Mouse (Mus musculus) lung, postnatal 0 days (tissue): Measurements from ENCODE around the gene Tecr. TPM values are rescaled to one million over a fixed set of nuclear protein-coding genes. Genes with fewer than 3 reads are reported as not detected.
A peak's percentile ranks its signal among the peaks of the same experiment; 100 is the strongest.

Experiments
- ATAC-seq: fragments of 200-750 bp; cut with Nextera tagmentation; 2 replicates; pipeline ENCODE4 v1.8.0; 2017; ENCODE audit warnings: moderate library complexity
- DNase-seq: peaks from one replicate; pipeline ENCODE4 v3.0.0-alpha.2; 2016; ENCODE audit warnings: low spot score
- H3K27ac ChIP-seq: fragments of 300-500 bp; sonication (generic); 2 replicates; pipeline ENCODE4 v1.5.1; 2014; ENCODE audit warnings: antibody characterized with exemption, mild to moderate bottlenecking, low read length, mixed read lengths
- H3K27me3 ChIP-seq: fragments of 300-500 bp; sonication (generic); replicated peaks from 2 replicates; pipeline ENCODE4 v1.6.1; 2014; ENCODE audit warnings: low read length, mixed read lengths; ENCODE audit not compliant: insufficient read depth
- H3K36me3 ChIP-seq: fragments of 300-500 bp; sonication (generic); 2 replicates; pipeline ENCODE4 v1.6.1; 2014; ENCODE audit warnings: low read length, mixed read lengths; ENCODE audit not compliant: insufficient read depth
- H3K4me1 ChIP-seq: fragments of 300-500 bp; sonication (generic); 2 replicates; pipeline ENCODE4 v1.6.1; 2014; ENCODE audit warnings: antibody characterized with exemption, low read depth, low read length, mixed read lengths; ENCODE audit not compliant: insufficient read depth
- H3K4me2 ChIP-seq: fragments of 300-500 bp; sonication (generic); replicated peaks from 2 replicates; pipeline ENCODE4 v1.6.1; 2014; ENCODE audit warnings: low read depth, mild to moderate bottlenecking, low read length, moderate library complexity, mixed read lengths
- H3K4me3 ChIP-seq: fragments of 300-500 bp; sonication (generic); 2 replicates; pipeline ENCODE4 v1.5.1; 2014; ENCODE audit warnings: low read depth, low read length
- H3K9ac ChIP-seq: fragments of 300-500 bp; sonication (generic); replicated peaks from 2 replicates; pipeline ENCODE4 v1.6.1; 2014; ENCODE audit warnings: low read depth, mild to moderate bottlenecking
- H3K9me3 ChIP-seq: fragments of 300-500 bp; sonication (generic); 2 replicates; pipeline ENCODE4 v1.6.1; 2016; ENCODE audit warnings: low read length, mixed read lengths
- CTCF ChIP-seq: IDR thresholded peaks from 2 replicates; pipeline ENCODE4 v1.5.1; 2016; ENCODE audit warnings: antibody characterized with exemption, mild to moderate bottlenecking
- EP300 ChIP-seq: IDR thresholded peaks from 2 replicates; pipeline ENCODE4 v1.6.1; 2016; ENCODE audit warnings: antibody characterized with exemption, mild to moderate bottlenecking, control low read depth
- WGBS: fragments of 180-500 bp; shearing (Covaris S2); extraction: QIAGEN DNeasy Blood & Tissue Kit; methylation state at CpG from one replicate; pipeline ENCODE4 v1.1.7; 2014; 5-methylcytosine and 5-hydroxymethylcytosine counted together
- polyA plus RNA-seq: library from polyadenylated mRNA; unstranded; fragments of >200 nt; fragmentation: Nextera tagmentation; extraction: Ambion mirVana; gene quantifications from 2 replicates; pipeline ENCODE4 v1.2.1, GENCODE M21; 2015

Tecr gene
- polyA plus RNA-seq, 1 experiment from 2014 or later, result 293 TPM

- no peak overlapping the region for H3K27ac ChIP-seq
- DNase-seq (no peak), ATAC-seq (no peak)
- no peaks in the 10 kb centered on the region for H3K9me3 ChIP-seq
- no peak overlapping the region for H3K4me2 ChIP-seq
- no peaks in the 10 kb centered on the region for H3K27me3 ChIP-seq
- TF ChIP-seq EP300 (no peak), CTCF (no peak)
- H3K4me3 ChIP-seq, result no peak overlapping the region
- H3K4me1 ChIP-seq, result no peaks in the 10 kb centered on the region
- H3K9ac ChIP-seq, result no peak overlapping the region
- no peaks in the 10 kb centered on the region for H3K36me3 ChIP-seq
- WGBS, result 53% methylated on average over 4 of the region's 4 CpGs
These were observed 31.1 kb upstream of the Tecr start for GRCm38 (mm10) chr8:83638856-83639255.

GRCm38 (mm10) chr8:83632083-83632707, 24.4 kb upstream of the Tecr start:
- Histone ChIP-seq H3K9me3 (no peaks in the 10 kb centered on the region), H3K27me3 (no peaks in the 10 kb centered on the region), H3K4me2 (no peak overlapping the region), H3K4me3 (no peak overlapping the region), H3K4me1 (no peaks in the 10 kb centered on the region), H3K36me3 (no peaks in the 10 kb centered on the region), H3K27ac (no peak overlapping the region), H3K9ac (no peak overlapping the region)
- TF ChIP-seq EP300 (no peak), CTCF (no peak)
- DNase-seq (no peak), ATAC-seq (no peak)
- WGBS, result 71% methylated on average over 7 of the region's 7 CpGs

GRCm38 (mm10) chr8:83625676-83626299, 18.0 kb upstream of the Tecr start:
- DNase-seq, result no peak
- WGBS, result 71% methylated on average over 6 of the region's 6 CpGs
- no peak for ATAC-seq

GRCm38 (mm10) chr8:83624739-83625138, 17.0 kb upstream of the Tecr start:
- Histone ChIP-seq H3K27me3 (no peaks in the 10 kb centered on the region), H3K9ac (no peak overlapping the region), H3K36me3 (no peaks in the 10 kb centered on the region), H3K27ac (no peak overlapping the region), H3K4me3 (no peak overlapping the region), H3K4me1 (no peaks in the 10 kb centered on the region), H3K4me2 (no peak overlapping the region), H3K9me3 (no peaks in the 10 kb centered on the region)
- peak; percentile 80 for TF ChIP-seq CTCF
- TF ChIP-seq EP300, result no peak
- DNase-seq (peak; percentile 58), ATAC-seq (peak; percentile 45; the same call in 1 of the 2 replicates)
- WGBS, result 31% methylated on average over 3 of the region's 3 CpGs

More at GRCm38 (mm10) chr8:83625676-83626299, 18.0 kb upstream of the Tecr start:
- Histone ChIP-seq H3K4me2 (no peak overlapping the region), H3K36me3 (no peaks in the 10 kb centered on the region), H3K27ac (no peak overlapping the region), H3K9ac (no peak overlapping the region), H3K9me3 (no peaks in the 10 kb centered on the region), H3K27me3 (no peaks in the 10 kb centered on the region), H3K4me3 (no peak overlapping the region), H3K4me1 (no peaks in the 10 kb centered on the region)
- no peak for TF ChIP-seq EP300
- no peak for TF ChIP-seq CTCF

GRCm38 (mm10) chr8:83623549-83623948, 15.8 kb upstream of the Tecr start:
- Histone ChIP-seq H3K27ac (no peak overlapping the region), H3K36me3 (no peaks in the 10 kb centered on the region), H3K9ac (no peak overlapping the region), H3K9me3 (no peaks in the 10 kb centered on the region), H3K27me3 (no peaks in the 10 kb centered on the region), H3K4me2 (no peak overlapping the region), H3K4me3 (no peak overlapping the region), H3K4me1 (no peaks in the 10 kb centered on the region)
- whole genome bisulfite sequencing, result 83% methylated on average over 7 of the region's 7 CpGs
- DNase-seq (no peak), ATAC-seq (no peak)
- no peak for TF ChIP-seq EP300
- no peak for TF ChIP-seq CTCF

- TF ChIP-seq EP300, result no peak
- peak; percentile 92 for TF ChIP-seq CTCF
- 8% methylated on average over 23 of the region's 23 CpGs for WGBS
- DNase-seq (peak; percentile 92), ATAC-seq (peak; percentile 92)
- Histone ChIP-seq H3K9me3 (no peaks in the 10 kb centered on the region), H3K4me1 (no peaks in the 10 kb centered on the region), H3K4me3 (no peak overlapping the region), H3K27ac (no peak overlapping the region), H3K27me3 (no peaks in the 10 kb centered on the region), H3K9ac (no peak overlapping the region), H3K36me3 (no peaks in the 10 kb centered on the region), H3K4me2 (peak overlapping the region; percentile 55)
These were observed 14.7 kb upstream of the Tecr start for GRCm38 (mm10) chr8:83622389-83622989.
